Mouse (Mus musculus): ENCODE measurements at regions not wholly inside any gene's neighbourhood (a gene's known extent, or its start where the extent isn't known, plus 50 kb on each side); places are given as distances from the start of the nearest gene placed in this dataset.

DNA sequence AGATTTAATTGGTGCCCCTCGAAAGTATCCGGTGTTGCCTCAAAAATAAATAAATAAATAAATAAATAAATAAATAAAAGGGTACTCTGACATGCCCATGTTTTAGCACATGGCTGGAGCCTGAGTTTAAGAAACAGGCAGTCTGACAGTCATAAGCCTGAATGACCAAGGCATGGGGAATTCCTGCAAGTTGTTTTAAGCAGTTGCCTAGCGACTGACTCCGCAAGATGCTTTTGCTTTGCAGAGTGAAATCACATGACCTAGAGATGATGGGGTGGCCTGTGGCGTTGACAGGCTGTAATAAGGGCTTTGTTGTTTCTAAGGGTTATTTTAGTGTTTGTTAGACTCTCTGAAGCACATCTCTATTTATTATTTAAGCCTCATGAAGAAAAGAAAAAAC lies 83.4 kb upstream of the Ankrd55 start:
- no peak overlapping the region for H3K27ac ChIP-seq
- 0 out of 2 replicates have a peak, but pooled peaks cover 5% of the 10 kb centered on the region for H3K4me1 ChIP-seq
- no peak; the same call in 1 of the 2 replicates for ATAC-seq (ENCODE audit: low FRiP score, low read depth)
- no peak overlapping the region for H3K4me2 ChIP-seq (replicated peaks)
- H3K4me3 ChIP-seq, result no peak overlapping the region
- H3K27me3 ChIP-seq (replicated peaks), result no peaks in the 10 kb centered on the region
- 61% methylated on average over 5 of the region's 5 CpGs for WGBS
- H3K36me3 ChIP-seq, result no peaks in the 10 kb centered on the region
- no peaks in the 10 kb centered on the region for H3K9me3 ChIP-seq
- H3K9ac ChIP-seq, result no peak overlapping the region

DNA sequence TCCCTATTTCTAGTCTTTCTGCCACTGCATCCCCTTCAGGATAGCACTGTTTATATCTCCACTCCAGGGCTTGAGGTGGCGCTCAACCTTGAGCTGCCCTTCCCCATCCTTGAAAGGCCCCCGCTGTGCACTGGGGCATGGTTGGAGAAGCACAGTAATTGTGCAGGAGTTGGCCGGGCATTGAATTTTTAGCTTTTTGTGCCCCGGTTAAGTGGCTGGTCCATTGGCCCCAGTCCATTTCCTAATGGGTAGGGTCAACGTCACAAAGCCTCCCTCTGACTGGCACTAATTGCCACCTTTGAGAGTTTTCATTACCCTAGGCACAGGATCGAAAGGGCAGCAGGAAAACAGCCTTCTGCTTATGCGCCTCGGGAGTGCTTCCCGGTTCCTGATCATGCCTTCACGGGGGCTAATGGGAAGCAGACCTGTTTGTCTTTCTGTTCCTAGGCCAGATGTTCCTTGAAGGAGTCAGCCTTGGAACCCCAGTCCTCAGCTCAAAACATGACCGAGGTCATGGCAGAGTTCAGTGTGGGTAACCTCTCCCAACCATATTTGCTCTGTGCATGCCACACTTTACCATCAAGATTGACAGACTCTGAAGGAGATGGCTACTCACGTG lies 80.5 kb upstream of the Ankrd55 start:
- H3K36me3 ChIP-seq, result no peaks in the 10 kb centered on the region
- no peak overlapping the region for H3K4me3 ChIP-seq
- H3K9me3 ChIP-seq, result no peaks in the 10 kb centered on the region
- ATAC-seq (ENCODE audit: low FRiP score, low read depth), result no peak
- H3K9ac ChIP-seq, result no peak overlapping the region
- H3K27me3 ChIP-seq (replicated peaks), result no peaks in the 10 kb centered on the region
- WGBS, result 67% methylated on average over 12 of the region's 12 CpGs
- no peak overlapping the region for H3K4me2 ChIP-seq (replicated peaks)
- H3K27ac ChIP-seq, result no peak overlapping the region
- 0 out of 2 replicates have a peak, but pooled peaks cover 5% of the 10 kb centered on the region for H3K4me1 ChIP-seq

DNA sequence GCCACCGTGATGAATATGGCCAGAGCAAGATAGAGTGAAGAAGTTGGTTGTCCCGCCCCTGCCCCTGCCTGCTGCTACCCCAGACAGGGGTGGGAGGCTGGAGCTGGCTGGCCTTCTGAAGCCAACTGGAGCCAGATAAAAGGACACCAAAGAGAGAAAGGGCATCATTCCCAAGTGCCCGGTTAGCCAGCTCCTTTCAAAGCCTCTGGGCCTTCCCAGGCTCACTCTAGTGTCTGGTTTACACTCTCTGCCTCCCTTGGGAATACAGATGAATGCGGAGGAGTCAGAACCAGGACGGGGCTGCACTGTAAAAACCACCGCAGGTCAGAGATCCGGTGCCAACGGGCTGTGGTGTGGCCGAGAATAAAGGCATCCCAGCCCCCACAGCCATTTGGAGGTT lies 76.4 kb upstream of the Ankrd55 start:
- Histone ChIP-seq H3K4me3 (no peak overlapping the region), H3K27me3 (replicated peaks) (no peaks in the 10 kb centered on the region), H3K4me2 (replicated peaks) (no peak overlapping the region), H3K9me3 (no peaks in the 10 kb centered on the region), H3K4me1 (no peaks in the 10 kb centered on the region), H3K27ac (no peak overlapping the region), H3K9ac (no peak overlapping the region), H3K36me3 (no peaks in the 10 kb centered on the region)
- 76% methylated on average over 9 of the region's 9 CpGs for WGBS
- ATAC-seq (ENCODE audit: low FRiP score, low read depth), result no peak

DNA sequence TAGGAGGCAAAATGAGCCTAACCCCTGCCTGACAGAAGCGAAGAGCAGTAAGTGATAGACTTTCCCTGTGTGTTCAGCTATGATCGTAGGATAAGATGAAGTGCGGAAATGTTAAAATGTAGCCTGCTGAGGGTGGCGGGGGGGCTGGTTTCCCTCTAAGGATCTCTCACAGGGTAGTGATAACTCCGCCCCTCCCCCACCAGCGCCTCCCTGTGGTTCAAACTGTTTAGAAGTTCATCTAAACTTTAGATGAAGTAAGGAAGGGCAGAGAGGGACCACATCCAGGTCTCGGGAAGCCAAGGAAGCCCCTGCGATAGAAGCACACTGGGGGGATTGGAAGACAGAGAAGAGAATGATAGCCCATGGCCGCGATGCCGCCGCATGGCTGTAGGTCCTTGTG lies 75.9 kb upstream of the Ankrd55 start:
- no peaks in the 10 kb centered on the region for H3K9me3 ChIP-seq
- H3K27ac ChIP-seq, result no peak overlapping the region
- H3K4me3 ChIP-seq, result no peak overlapping the region
- H3K4me1 ChIP-seq, result no peaks in the 10 kb centered on the region
- no peak overlapping the region for H3K4me2 ChIP-seq (replicated peaks)
- H3K36me3 ChIP-seq, result no peaks in the 10 kb centered on the region
- no peak overlapping the region for H3K9ac ChIP-seq
- WGBS, result 86% methylated on average over 12 of the region's 12 CpGs
- ATAC-seq (ENCODE audit: low FRiP score, low read depth), result no peak
- no peaks in the 10 kb centered on the region for H3K27me3 ChIP-seq (replicated peaks)

- Histone ChIP-seq H3K36me3 (no peaks in the 10 kb centered on the region), H3K4me1 (no peaks in the 10 kb centered on the region), H3K27ac (no peak overlapping the region), H3K9me3 (no peaks in the 10 kb centered on the region), H3K27me3 (replicated peaks) (no peaks in the 10 kb centered on the region), H3K4me3 (no peak overlapping the region), H3K4me2 (replicated peaks) (no peak overlapping the region), H3K9ac (no peak overlapping the region)
- ATAC-seq (ENCODE audit: low FRiP score, low read depth), result no peak
- WGBS, result 80% methylated on average over 17 of the region's 17 CpGs
Observed at GRCm38 (mm10) chr13:112213652-112214081, 74.6 kb upstream of the Ankrd55 start.

DNA sequence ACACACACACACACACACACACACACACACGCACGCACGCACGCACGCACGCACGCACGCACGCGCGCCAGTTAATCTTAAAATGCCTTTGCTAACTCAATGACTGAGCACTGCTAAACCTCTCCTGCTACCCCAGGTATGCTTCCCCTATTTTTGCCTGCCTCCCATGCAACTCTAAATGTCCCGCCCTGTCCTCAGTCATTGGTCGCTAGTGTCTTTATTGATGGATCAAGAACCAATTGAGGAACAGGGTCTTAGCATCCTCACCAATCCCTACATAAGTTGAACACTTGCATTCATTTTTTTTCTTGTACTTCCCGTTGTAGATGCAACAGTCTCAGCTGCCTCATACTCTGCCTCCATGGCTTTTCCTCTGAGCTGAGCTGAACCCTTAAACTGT lies 72.2 kb upstream of the Ankrd55 start:
- no peaks in the 10 kb centered on the region for H3K9me3 ChIP-seq
- H3K9ac ChIP-seq, result no peak overlapping the region
- H3K4me1 ChIP-seq, result no peaks in the 10 kb centered on the region
- no peak for ATAC-seq (ENCODE audit: low FRiP score, low read depth)
- H3K27me3 ChIP-seq (replicated peaks), result no peaks in the 10 kb centered on the region
- no peak overlapping the region for H3K4me3 ChIP-seq
- 92% methylated on average over 14 of the region's 14 CpGs for WGBS
- no peak overlapping the region for H3K27ac ChIP-seq
- H3K4me2 ChIP-seq (replicated peaks), result no peak overlapping the region
- H3K36me3 ChIP-seq, result no peaks in the 10 kb centered on the region

GRCm38 (mm10) chr13:112218389-112218788 lies 69.9 kb upstream of the Ankrd55 start:
- H3K4me3 ChIP-seq, result no peak overlapping the region
- no peak for ATAC-seq (ENCODE audit: low FRiP score, low read depth)
- H3K9me3 ChIP-seq, result no peaks in the 10 kb centered on the region
- no peaks in the 10 kb centered on the region for H3K27me3 ChIP-seq (replicated peaks)
- H3K4me1 ChIP-seq, result no peaks in the 10 kb centered on the region
- no peak overlapping the region for H3K27ac ChIP-seq
- no peaks in the 10 kb centered on the region for H3K36me3 ChIP-seq
- H3K9ac ChIP-seq, result no peak overlapping the region
- H3K4me2 ChIP-seq (replicated peaks), result no peak overlapping the region
- 77% methylated on average over 5 of the region's 5 CpGs for WGBS

GRCm38 (mm10) chr13:112220184-112220583 lies 68.1 kb upstream of the Ankrd55 start:
- ATAC-seq (ENCODE audit: low FRiP score, low read depth), result no peak
- H3K36me3 ChIP-seq, result no peaks in the 10 kb centered on the region
- H3K4me3 ChIP-seq, result no peak overlapping the region
- H3K4me1 ChIP-seq, result no peaks in the 10 kb centered on the region
- no peak overlapping the region for H3K4me2 ChIP-seq (replicated peaks)
- no peaks in the 10 kb centered on the region for H3K27me3 ChIP-seq (replicated peaks)
- H3K9ac ChIP-seq, result no peak overlapping the region
- no peak overlapping the region for H3K27ac ChIP-seq
- WGBS, result 89% methylated on average over 8 of the region's 8 CpGs
- no peaks in the 10 kb centered on the region for H3K9me3 ChIP-seq

GRCm38 (mm10) chr13:112223616-112224015 lies 64.6 kb upstream of the Ankrd55 start:
- H3K4me1 ChIP-seq, result no peaks in the 10 kb centered on the region
- no peaks in the 10 kb centered on the region for H3K9me3 ChIP-seq
- no peak overlapping the region for H3K27ac ChIP-seq
- no peak overlapping the region for H3K4me3 ChIP-seq
- H3K27me3 ChIP-seq (replicated peaks), result no peaks in the 10 kb centered on the region
- WGBS, result 85% methylated on average over 2 of the region's 2 CpGs
- no peaks in the 10 kb centered on the region for H3K36me3 ChIP-seq
- ATAC-seq (ENCODE audit: low FRiP score, low read depth), result no peak
- no peak overlapping the region for H3K4me2 ChIP-seq (replicated peaks)
- no peak overlapping the region for H3K9ac ChIP-seq

DNA sequence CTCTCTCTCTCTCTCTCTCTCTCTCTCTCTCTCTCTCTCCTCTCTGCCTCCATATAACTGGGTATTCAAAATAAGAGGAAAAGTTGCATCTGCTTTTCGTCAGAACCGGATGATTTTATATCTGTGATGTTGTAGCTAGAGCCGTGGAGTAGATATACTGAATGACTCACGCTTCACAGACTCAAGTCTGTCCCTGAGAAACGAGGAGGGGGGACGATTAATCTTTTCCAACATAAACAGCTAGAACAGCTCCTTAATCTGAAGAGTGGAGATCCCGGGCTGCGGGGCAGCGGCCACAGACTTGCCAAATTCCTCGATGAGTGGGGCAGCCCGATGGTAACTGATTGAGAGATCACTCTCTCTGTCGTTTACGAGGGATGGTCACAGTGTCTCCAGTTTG lies 60.5 kb upstream of the Ankrd55 start:
- WGBS, result 83% methylated on average over 13 of the region's 13 CpGs
- ATAC-seq (ENCODE audit: low FRiP score, low read depth), result no peak
- H3K4me3 ChIP-seq, result no peak overlapping the region
- H3K27me3 ChIP-seq (replicated peaks), result no peaks in the 10 kb centered on the region
- H3K27ac ChIP-seq, result no peak overlapping the region
- H3K36me3 ChIP-seq, result no peaks in the 10 kb centered on the region
- no peak overlapping the region for H3K9ac ChIP-seq
- no peak overlapping the region for H3K4me2 ChIP-seq (replicated peaks)
- H3K9me3 ChIP-seq, result no peaks in the 10 kb centered on the region
- H3K4me1 ChIP-seq, result no peaks in the 10 kb centered on the region

- Histone ChIP-seq H3K4me3 (no peak overlapping the region), H3K27me3 (replicated peaks) (no peaks in the 10 kb centered on the region), H3K4me2 (replicated peaks) (no peak overlapping the region), H3K36me3 (no peaks in the 10 kb centered on the region), H3K27ac (no peak overlapping the region), H3K9me3 (no peaks in the 10 kb centered on the region), H3K4me1 (no peaks in the 10 kb centered on the region), H3K9ac (no peak overlapping the region)
- ATAC-seq (ENCODE audit: low FRiP score, low read depth), result no peak
- 87% methylated on average over 4 of the region's 4 CpGs for WGBS
Observed at GRCm38 (mm10) chr13:112228846-112229245, 59.4 kb upstream of the Ankrd55 start.

GRCm38 (mm10) chr13:112230176-112230575 lies 58.1 kb upstream of the Ankrd55 start:
- Histone ChIP-seq H3K4me2 (replicated peaks) (no peak overlapping the region), H3K4me1 (no peaks in the 10 kb centered on the region), H3K9me3 (no peaks in the 10 kb centered on the region), H3K9ac (no peak overlapping the region), H3K27ac (no peak overlapping the region), H3K27me3 (replicated peaks) (no peaks in the 10 kb centered on the region), H3K4me3 (no peak overlapping the region), H3K36me3 (no peaks in the 10 kb centered on the region)
- 71% methylated on average over 3 of the region's 3 CpGs for WGBS
- no peak for ATAC-seq (ENCODE audit: low FRiP score, low read depth)

DNA sequence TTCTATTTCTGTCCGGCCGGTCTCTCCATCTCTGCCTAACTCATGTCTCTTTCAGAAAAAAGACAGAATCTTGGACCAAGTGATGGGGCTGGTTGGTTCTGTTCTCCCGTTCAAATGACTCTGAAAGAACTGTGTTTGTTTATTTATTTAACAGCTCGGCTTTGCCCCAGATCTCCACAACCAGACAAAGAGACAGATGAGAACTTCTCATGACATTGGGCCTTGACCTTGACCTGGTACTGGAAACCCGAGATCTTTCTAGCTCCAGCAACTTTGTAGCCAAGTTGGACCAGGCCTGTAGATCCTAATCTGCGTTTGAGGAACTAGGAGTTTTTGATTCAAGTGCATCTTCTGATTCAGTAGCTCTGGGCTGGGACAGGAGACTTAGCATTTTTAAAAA lies 53.6 kb upstream of the Ankrd55 start:
- no peak overlapping the region for H3K27ac ChIP-seq
- ATAC-seq (ENCODE audit: low FRiP score, low read depth), result no peak
- no peaks in the 10 kb centered on the region for H3K36me3 ChIP-seq
- no peaks in the 10 kb centered on the region for H3K9me3 ChIP-seq
- no peak overlapping the region for H3K4me3 ChIP-seq
- 89% methylated on average over 6 of the region's 6 CpGs for WGBS
- no peak overlapping the region for H3K4me2 ChIP-seq (replicated peaks)
- no peaks in the 10 kb centered on the region for H3K4me1 ChIP-seq
- H3K27me3 ChIP-seq (replicated peaks), result 0 out of 2 replicates have a peak, but pooled peaks cover 5% of the 10 kb centered on the region
- no peak overlapping the region for H3K9ac ChIP-seq

Measured in neural tube, embryonic 12.5 days (tissue).